Mouse (Mus musculus) liver, adult 2 months (tissue): ENCODE results near the gene Adgrg5.

Experiments
- CTCF ChIP-seq: fragments of 200-500 bp; IDR thresholded peaks from 2 replicates; pipeline ENCODE4 v1.5.1; 2011; ENCODE audit warnings: low read depth, low read length, control low read depth
- POLR2A ChIP-seq: fragments of 200-500 bp; IDR thresholded peaks from 2 replicates; pipeline ENCODE4 v1.6.1; 2011; ENCODE audit warnings: low read length, control low read depth; ENCODE audit not compliant: insufficient read depth; ENCODE audit errors: extremely low read depth

DNA sequence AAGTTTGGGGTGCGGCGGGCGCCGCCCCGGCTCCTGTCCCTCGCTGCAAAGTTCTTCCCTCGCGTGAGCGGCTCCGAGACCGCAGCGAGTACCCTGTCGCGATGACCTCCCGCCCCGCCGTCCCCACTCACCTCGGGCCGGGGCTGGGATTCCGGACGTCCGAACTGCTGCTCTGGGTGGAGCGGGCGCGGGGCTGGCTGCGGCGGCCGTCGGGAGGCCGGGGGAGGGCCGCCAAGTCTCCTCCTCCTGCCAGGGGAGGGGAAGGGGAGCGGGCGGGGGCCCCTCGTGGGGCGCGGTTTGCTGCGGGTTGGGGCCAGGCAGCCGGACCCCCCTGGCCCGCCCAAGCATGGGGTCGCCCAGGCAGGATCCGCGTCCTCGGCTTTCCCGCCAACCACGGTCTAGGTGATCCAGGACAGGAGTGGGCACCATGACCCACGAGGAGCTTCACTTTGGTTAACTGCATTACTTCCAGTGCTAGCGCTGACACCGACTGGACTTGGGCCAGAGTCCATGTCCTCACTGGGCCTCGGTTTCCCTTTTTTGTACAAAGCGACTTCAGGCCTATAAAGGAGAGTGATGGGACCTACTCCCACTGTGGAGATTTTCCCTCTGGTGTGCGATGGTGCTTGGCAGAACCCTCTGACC is 5.5 kb upstream of the Adgrg5 start, which contains the start of gene Ccdc102a:
- TF ChIP-seq CTCF: no peak
- no peak for TF ChIP-seq POLR2A
